Mouse (Mus musculus) ZHBTc4 (cell line): ENCODE measurements at regions not wholly inside any gene's neighbourhood (a gene's known extent, or its start where the extent isn't known, plus 50 kb on each side); places are given as distances from the start of the nearest gene placed in this dataset.

ENCODE experiments used
- DNase-seq: peaks from one replicate; pipeline ENCODE4 v3.0.0-alpha.2; 2011; ENCODE audit warnings: low read depth, low spot score

DNA sequence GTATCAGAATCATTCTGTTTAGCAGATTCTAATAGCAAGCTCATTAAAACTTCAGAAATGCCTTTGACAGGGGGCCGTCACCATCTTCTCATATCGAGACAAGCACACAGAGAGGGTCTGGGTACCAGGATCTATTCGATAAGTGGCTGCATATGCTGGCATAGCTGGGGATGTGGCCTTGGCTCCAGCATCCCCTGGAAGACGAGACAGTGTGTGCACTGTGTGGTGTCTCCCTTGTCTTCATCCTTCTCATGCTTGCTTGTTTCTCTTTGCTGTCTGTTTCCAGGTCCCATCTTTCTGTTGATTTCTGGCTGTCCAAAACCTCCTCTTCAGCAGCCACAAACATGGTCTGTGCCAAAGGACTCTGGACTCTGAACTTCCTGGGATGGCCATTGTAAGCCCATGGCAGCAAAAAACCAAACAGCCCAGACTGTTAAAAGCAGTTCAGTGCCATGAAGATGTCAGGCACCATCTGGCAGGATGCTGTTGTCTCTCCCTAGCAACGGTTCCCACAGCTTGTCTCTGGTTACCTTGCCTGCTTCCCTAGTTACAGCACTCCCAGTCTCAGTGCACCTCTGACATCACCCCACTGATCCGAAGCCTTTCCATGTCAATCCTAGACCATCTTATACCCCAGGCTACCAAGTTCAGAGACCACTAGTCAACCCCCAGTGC lies 56.5 kb downstream of the Kctd12 start:
- no peak for DNase-seq

- DNase-seq: no peak
Measured at GRCm38 (mm10) chr14:102924674-102925073, 57.8 kb downstream of the Kctd12 start.

GRCm38 (mm10) chr14:102922496-102922993 lies 59.9 kb downstream of the Kctd12 start:
- DNase-seq: no peak

- DNase-seq: no peak
Measured at GRCm38 (mm10) chr14:102920415-102920814, 62.0 kb downstream of the Kctd12 start.

DNA sequence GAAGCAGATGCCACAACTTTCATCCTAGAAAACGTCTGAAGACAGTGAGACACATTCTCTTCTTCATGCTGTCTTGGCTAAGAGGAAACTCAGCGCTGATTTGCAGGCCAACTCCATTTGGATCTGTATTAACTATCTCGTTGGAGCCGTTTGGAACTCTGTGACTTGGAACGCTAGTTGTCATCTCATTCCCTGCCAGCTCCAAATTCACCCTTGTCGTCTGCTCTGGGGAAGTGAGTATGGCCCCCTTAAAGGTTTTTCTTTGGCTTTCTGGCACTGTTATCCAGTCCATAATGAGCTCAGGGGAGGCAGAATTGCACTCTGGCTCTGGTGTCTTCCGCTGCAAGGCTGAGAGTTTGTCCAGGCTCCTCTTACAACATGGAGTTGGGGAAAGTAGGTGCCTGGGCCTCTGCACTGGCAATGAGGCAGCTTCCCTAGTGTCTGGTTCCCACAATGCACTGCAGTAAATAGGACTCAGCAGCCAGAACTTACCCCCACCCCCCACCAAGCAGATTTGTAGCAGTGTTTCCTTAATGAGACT lies 63.1 kb downstream of the Kctd12 start:
- DNase-seq: no peak

DNA sequence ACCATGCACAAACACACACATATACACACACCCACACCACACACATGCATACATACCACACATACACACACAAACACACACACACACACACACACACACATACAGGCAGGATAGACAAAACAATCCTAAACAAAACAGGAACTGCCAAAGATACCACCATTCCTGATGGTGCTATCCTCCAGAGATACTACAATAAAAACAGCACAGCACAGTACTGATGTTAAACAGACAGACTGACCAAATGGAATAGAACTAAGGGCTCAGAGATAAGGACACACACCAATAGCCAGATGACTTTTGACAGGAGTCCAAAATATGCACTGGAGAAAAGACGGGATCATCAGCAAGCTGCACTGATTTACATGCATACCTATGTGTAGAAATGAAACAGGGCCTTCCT lies 64.5 kb downstream of the Kctd12 start:
- DNase-seq: no peak

GRCm38 (mm10) chr14:102915918-102916317 lies 66.5 kb downstream of the Kctd12 start:
- no peak for DNase-seq

- no peak for DNase-seq
Measured at GRCm38 (mm10) chr14:102911582-102911981, 70.9 kb downstream of the Kctd12 start.

DNA sequence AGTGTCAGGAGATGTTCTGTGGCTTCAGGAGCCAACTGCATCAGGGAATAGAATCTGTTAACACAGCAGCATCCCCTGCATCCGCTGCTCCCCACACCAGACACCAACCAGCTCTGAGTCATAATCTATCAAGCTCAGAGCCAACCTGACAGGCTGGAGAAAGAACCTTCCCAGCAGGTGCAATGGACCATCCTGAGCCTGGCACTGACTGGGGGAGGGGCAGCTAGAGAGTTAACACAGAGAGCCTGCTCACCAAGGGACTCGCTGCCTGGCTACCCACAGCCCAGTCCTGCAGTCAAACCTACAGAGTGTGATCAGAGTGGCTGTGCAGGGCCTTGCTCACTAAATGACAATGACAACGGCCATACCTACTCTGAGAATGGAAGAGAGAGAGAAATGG lies 73.4 kb downstream of the Kctd12 start:
- no peak for DNase-seq

DNA sequence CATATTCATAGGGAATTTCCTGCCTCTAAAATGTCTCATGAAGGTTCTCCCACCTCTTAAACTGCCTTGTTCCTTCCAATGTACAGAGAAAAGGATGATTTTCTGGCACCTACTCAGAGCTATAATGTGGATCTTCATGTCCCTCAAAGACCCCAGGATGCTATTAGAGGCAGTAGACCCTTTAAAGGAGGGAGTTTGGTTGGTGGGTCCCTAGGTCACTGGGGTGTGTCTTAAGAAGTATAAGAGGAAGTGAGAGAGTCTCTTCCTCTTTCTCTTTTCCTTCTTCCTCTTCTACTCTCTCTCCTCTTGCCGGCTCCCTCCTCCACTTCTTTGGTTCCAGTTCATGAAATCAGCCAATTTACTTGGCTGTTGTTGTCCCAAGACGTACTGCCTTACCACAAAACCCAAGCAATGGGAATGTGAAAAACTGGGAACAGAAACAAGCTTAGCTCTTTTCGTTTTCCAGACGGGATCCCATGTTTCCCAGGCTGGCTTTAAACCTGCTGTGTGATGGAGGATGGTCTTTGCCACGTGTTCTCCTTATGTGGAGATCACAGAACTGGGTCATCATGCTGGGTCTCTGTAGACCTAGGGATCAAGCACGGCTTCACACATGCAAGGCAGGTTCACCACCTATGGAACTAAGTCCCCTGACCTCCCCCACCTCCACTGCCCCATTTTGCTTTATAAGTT lies 74.9 kb downstream of the Kctd12 start:
- DNase-seq: no peak

- DNase-seq: no peak
Measured at GRCm38 (mm10) chr14:102906826-102907225, 75.6 kb downstream of the Kctd12 start.

- DNase-seq: no peak
Measured at GRCm38 (mm10) chr14:102906286-102906685, 76.2 kb downstream of the Kctd12 start.

- no peak for DNase-seq
Measured at GRCm38 (mm10) chr14:102902906-102903305, 79.5 kb downstream of the Kctd12 start.

DNA sequence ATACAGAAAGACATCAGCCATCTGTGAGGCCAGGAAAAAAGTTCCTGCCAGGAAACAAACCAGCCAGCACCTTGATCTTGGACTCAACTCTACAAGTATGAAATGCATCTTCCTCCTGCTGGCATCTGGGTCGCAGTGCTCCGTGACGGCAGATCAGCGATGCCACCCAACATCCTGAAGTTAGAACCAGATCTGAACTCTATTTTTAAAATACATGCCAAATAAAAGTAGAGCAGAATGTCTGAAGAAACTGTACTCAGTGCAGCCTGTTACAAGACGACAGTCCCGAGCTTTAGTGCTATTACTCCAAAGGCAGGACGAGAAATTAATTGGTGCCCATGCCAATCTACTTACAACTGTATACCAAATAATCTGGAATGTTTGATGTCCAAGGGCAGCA lies 80.2 kb downstream of the Kctd12 start:
- DNase-seq: no peak

DNA sequence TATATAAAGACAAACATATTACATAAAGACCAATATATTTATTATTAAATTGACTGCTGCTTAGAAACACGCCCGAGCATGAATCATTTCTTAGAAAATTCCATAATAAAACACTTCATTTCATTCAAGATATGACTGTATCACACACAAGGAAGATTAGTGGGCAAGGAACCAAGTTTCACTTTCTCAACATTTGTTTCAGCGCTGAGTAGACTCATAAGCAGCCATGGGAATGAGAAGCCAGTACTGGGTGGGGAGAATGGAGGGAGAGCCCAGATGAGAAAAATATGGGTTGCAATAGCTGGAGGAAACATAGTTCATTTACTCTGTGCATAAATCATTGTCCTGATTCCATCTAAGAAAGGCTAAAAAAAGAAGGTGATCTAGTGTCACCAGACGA lies 84.0 kb downstream of the Kctd12 start:
- DNase-seq: no peak

DNA sequence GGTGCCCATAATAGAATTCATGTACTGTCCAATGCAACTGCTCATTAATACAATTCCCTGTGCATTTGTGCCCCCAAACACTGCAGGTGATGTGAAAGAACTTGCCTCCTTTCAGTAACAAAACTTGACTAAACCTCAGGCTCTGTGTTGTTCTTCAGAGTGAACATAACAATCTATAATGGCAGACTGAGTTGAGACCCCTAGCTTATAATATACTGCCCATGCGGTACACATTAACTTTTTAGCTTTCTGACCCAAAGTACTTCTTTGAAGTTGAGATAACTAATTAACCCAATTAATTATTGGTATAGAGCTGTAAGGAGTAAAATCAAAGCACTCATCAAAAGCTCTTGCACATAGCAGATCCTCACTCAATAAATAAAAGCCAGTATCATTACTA lies 85.4 kb downstream of the Kctd12 start:
- no peak for DNase-seq

GRCm38 (mm10) chr14:102896527-102896926 lies 85.9 kb downstream of the Kctd12 start:
- DNase-seq: no peak

DNA sequence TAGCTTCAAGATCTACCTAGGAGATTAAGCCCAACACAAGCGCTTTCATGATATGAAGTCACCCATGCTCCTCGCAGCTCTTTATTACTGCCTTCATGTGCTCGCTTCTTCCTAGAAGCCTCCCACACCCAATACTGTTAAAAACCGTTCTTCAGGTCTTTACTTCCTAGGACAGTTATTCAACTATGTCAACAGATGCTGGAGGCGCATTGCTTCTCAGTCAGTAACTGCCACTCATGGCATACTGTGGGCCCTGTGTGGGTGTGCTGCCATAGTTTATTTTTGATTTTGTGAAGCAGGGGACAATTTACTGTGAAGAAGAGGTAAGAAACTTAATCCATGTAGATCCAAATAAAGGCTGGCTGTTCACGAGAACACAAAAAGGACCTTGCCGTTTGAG lies 89.2 kb downstream of the Kctd12 start:
- no peak for DNase-seq

DNA sequence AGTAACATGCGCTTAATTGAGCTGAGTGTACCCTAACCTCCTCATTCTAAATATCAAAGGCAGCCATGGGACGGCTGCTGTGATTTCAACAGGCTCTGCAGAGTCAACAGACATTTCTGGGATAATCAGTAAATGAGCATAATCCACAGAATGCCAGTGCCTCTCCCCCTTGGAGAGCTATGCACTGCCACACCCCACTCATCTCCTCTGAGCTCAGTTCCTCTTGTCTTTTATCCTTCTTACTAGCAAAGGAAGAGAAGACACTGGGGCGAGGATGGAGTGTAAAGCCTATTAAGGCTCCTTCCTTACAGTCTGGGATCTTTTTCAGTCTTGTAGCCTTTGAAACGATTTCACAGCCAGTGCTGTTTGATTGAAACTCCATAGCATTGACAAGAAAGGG lies 90.9 kb downstream of the Kctd12 start:
- no peak for DNase-seq

GRCm38 (mm10) chr14:102885240-102885598 lies 97.2 kb downstream of the Kctd12 start:
- DNase-seq: no peak

- no peak for DNase-seq
Measured at GRCm38 (mm10) chr14:102884539-102885239, 97.7 kb downstream of the Kctd12 start.

- DNase-seq: peak; percentile 25
Measured at GRCm38 (mm10) chr14:102883344-102884122, 98.9 kb downstream of the Kctd12 start.
